Mouse (Mus musculus): Measurements from ENCODE around the gene Ntsr1. TPM values are rescaled to one million over a fixed set of nuclear protein-coding genes. Genes with fewer than 3 reads are reported as not detected.

Ntsr1 gene
- polyA plus RNA-seq, 1 experiment from 2014 or later: 0.04 TPM

- Histone ChIP-seq H3K4me2 (no peak overlapping the region), H3K36me3 (ENCODE audit: control insufficient read depth, insufficient read depth, low read length) (no peaks in the 10 kb centered on the region), H3K27me3 (ENCODE audit: control insufficient read depth, insufficient read depth, low read length) (no peaks in the 10 kb centered on the region), H3K9ac (ENCODE audit: low read length) (no peak overlapping the region), H3K4me1 (ENCODE audit: control insufficient read depth, insufficient read depth, low read length) (no peaks in the 10 kb centered on the region), H3K4me3 (ENCODE audit: low read depth, low read length) (no peak overlapping the region), H3K27ac (ENCODE audit: low read depth, low read length) (no peak overlapping the region), H3K9me3 (ENCODE audit: control insufficient read depth, low read length) (no peaks in the 10 kb centered on the region)
- no peak for DNase-seq (ENCODE audit: low spot score, missing footprints)
- 51% methylated on average over 5 of the region's 5 CpGs for WGBS
- no peak for ATAC-seq (ENCODE audit: low FRiP score)
Measured at GRCm38 (mm10) chr2:180563841-180564240, 64.1 kb downstream of the Ntsr1 start.

- no peaks in the 10 kb centered on the region for H3K9me3 ChIP-seq (ENCODE audit: control insufficient read depth, low read length)
- no peaks in the 10 kb centered on the region for H3K4me1 ChIP-seq (ENCODE audit: control insufficient read depth, insufficient read depth, low read length)
- H3K27ac ChIP-seq (ENCODE audit: low read depth, low read length): no peak overlapping the region
- DNase-seq (ENCODE audit: low spot score, missing footprints): peak; percentile 94
- no peak overlapping the region for H3K4me2 ChIP-seq
- 39% methylated on average over 13 of the region's 13 CpGs for WGBS
- ATAC-seq (ENCODE audit: low FRiP score): no peak
- no peak overlapping the region for H3K4me3 ChIP-seq (ENCODE audit: low read depth, low read length)
- H3K36me3 ChIP-seq (ENCODE audit: control insufficient read depth, insufficient read depth, low read length): no peaks in the 10 kb centered on the region
- no peaks in the 10 kb centered on the region for H3K27me3 ChIP-seq (ENCODE audit: control insufficient read depth, insufficient read depth, low read length)
- no peak overlapping the region for H3K9ac ChIP-seq (ENCODE audit: low read length)
Measured at GRCm38 (mm10) chr2:180566240-180566913, 66.6 kb downstream of the Ntsr1 start.

- Histone ChIP-seq H3K36me3 (ENCODE audit: control insufficient read depth, insufficient read depth, low read length) (no peaks in the 10 kb centered on the region), H3K27me3 (ENCODE audit: control insufficient read depth, insufficient read depth, low read length) (no peaks in the 10 kb centered on the region), H3K9ac (ENCODE audit: low read length) (no peak overlapping the region), H3K9me3 (ENCODE audit: control insufficient read depth, low read length) (no peaks in the 10 kb centered on the region), H3K27ac (ENCODE audit: low read depth, low read length) (no peak overlapping the region), H3K4me1 (ENCODE audit: control insufficient read depth, insufficient read depth, low read length) (no peaks in the 10 kb centered on the region), H3K4me3 (ENCODE audit: low read depth, low read length) (no peak overlapping the region), H3K4me2 (no peak overlapping the region)
- 64% methylated on average over 3 of the region's 3 CpGs for WGBS
- ATAC-seq (ENCODE audit: low FRiP score) (no peak), DNase-seq (ENCODE audit: low spot score, missing footprints) (no peak)
Measured at GRCm38 (mm10) chr2:180569028-180569643, 69.4 kb downstream of the Ntsr1 start.

- 34% methylated on average over 4 of the region's 4 CpGs for WGBS
- Histone ChIP-seq H3K36me3 (ENCODE audit: control insufficient read depth, insufficient read depth, low read length) (no peaks in the 10 kb centered on the region), H3K9me3 (ENCODE audit: control insufficient read depth, low read length) (no peaks in the 10 kb centered on the region), H3K9ac (ENCODE audit: low read length) (no peak overlapping the region), H3K4me2 (no peak overlapping the region), H3K4me3 (ENCODE audit: low read depth, low read length) (no peak overlapping the region), H3K27me3 (ENCODE audit: control insufficient read depth, insufficient read depth, low read length) (no peaks in the 10 kb centered on the region), H3K27ac (ENCODE audit: low read depth, low read length) (no peak overlapping the region), H3K4me1 (ENCODE audit: control insufficient read depth, insufficient read depth, low read length) (no peaks in the 10 kb centered on the region)
- ATAC-seq (ENCODE audit: low FRiP score): no peak
- DNase-seq (ENCODE audit: low spot score, missing footprints): no peak
Measured at GRCm38 (mm10) chr2:180576482-180576881, 76.7 kb downstream of the Ntsr1 start.

GRCm38 (mm10) chr2:180578686-180579085 is 78.9 kb downstream of the Ntsr1 start:
- Histone ChIP-seq H3K4me2 (no peak overlapping the region), H3K4me3 (ENCODE audit: low read depth, low read length) (no peak overlapping the region), H3K27ac (ENCODE audit: low read depth, low read length) (no peak overlapping the region), H3K9ac (ENCODE audit: low read length) (no peak overlapping the region), H3K36me3 (ENCODE audit: control insufficient read depth, insufficient read depth, low read length) (no peaks in the 10 kb centered on the region), H3K4me1 (ENCODE audit: control insufficient read depth, insufficient read depth, low read length) (peaks cover 6% of the 10 kb centered on the region), H3K27me3 (ENCODE audit: control insufficient read depth, insufficient read depth, low read length) (no peaks in the 10 kb centered on the region), H3K9me3 (ENCODE audit: control insufficient read depth, low read length) (no peaks in the 10 kb centered on the region)
- 8% methylated on average over 3 of the region's 3 CpGs for WGBS
- ATAC-seq (ENCODE audit: low FRiP score) (no peak), DNase-seq (ENCODE audit: low spot score, missing footprints) (peak; percentile 98)

GRCm38 (mm10) chr2:180581002-180581401 is 81.2 kb downstream of the Ntsr1 start, which contains the start of gene Mrgbp:
Gene Mrgbp, plus strand, starts transcription at chr2:180581304.
- H3K4me3 ChIP-seq (ENCODE audit: low read depth, low read length): no peak within 1 kb of the TSS
- 84% methylated on average over 3 of the region's 3 CpGs for WGBS
- H3K27ac ChIP-seq (ENCODE audit: low read depth, low read length): no peak within 1 kb of the TSS
- H3K4me2 ChIP-seq: no peak within 1 kb of the TSS
- H3K4me1 ChIP-seq (ENCODE audit: control insufficient read depth, insufficient read depth, low read length): peaks cover 11% of the 10 kb centered on the region
- no peak within 1 kb of the TSS for H3K9ac ChIP-seq (ENCODE audit: low read length)
- DNase-seq (ENCODE audit: low spot score, missing footprints): no peak
- no peak for ATAC-seq (ENCODE audit: low FRiP score)
- no peaks in the 10 kb centered on the region for H3K27me3 ChIP-seq (ENCODE audit: control insufficient read depth, insufficient read depth, low read length)
- H3K36me3 ChIP-seq (ENCODE audit: control insufficient read depth, insufficient read depth, low read length): peaks cover 9% of the 10 kb centered on the region
- no peaks in the 10 kb centered on the region for H3K9me3 ChIP-seq (ENCODE audit: control insufficient read depth, low read length)

GRCm38 (mm10) chr2:180582481-180583153 is 82.8 kb downstream of the Ntsr1 start:
- ATAC-seq (ENCODE audit: low FRiP score) (peak; percentile 86), DNase-seq (ENCODE audit: low spot score, missing footprints) (peak; percentile 100)

GRCm38 (mm10) chr2:180583154-180583507 is 83.4 kb downstream of the Ntsr1 start:
- Histone ChIP-seq H3K4me1 (ENCODE audit: control insufficient read depth, insufficient read depth, low read length) (peaks cover 11% of the 10 kb centered on the region), H3K9ac (ENCODE audit: low read length) (peak overlapping the region; percentile 95), H3K27ac (ENCODE audit: low read depth, low read length) (no peak overlapping the region; the same call in 1 of the 2 replicates), H3K36me3 (ENCODE audit: control insufficient read depth, insufficient read depth, low read length) (peaks cover 9% of the 10 kb centered on the region), H3K27me3 (ENCODE audit: control insufficient read depth, insufficient read depth, low read length) (no peaks in the 10 kb centered on the region), H3K9me3 (ENCODE audit: control insufficient read depth, low read length) (no peaks in the 10 kb centered on the region), H3K4me3 (ENCODE audit: low read depth, low read length) (peak overlapping the region; percentile 82), H3K4me2 (peak overlapping the region; percentile 87)
- 34% methylated on average over 7 of the region's 7 CpGs for WGBS
- ATAC-seq (ENCODE audit: low FRiP score): no peak
- no peak for DNase-seq (ENCODE audit: low spot score, missing footprints)

More at GRCm38 (mm10) chr2:180582481-180583153, 82.8 kb downstream of the Ntsr1 start:
- Histone ChIP-seq H3K4me2 (peak overlapping the region; percentile 87), H3K4me1 (ENCODE audit: control insufficient read depth, insufficient read depth, low read length) (peaks cover 11% of the 10 kb centered on the region), H3K27me3 (ENCODE audit: control insufficient read depth, insufficient read depth, low read length) (no peaks in the 10 kb centered on the region), H3K27ac (ENCODE audit: low read depth, low read length) (peak overlapping the region; percentile 53; the same call in 1 of the 2 replicates), H3K4me3 (ENCODE audit: low read depth, low read length) (peak overlapping the region; percentile 82), H3K9ac (ENCODE audit: low read length) (peak overlapping the region; percentile 95), H3K9me3 (ENCODE audit: control insufficient read depth, low read length) (no peaks in the 10 kb centered on the region), H3K36me3 (ENCODE audit: control insufficient read depth, insufficient read depth, low read length) (peaks cover 9% of the 10 kb centered on the region)
- WGBS: under 1% methylated on average over 56 of the region's 57 CpGs

- Histone ChIP-seq H3K4me2 (peak overlapping the region; percentile 72), H3K4me1 (ENCODE audit: control insufficient read depth, insufficient read depth, low read length) (peaks cover 14% of the 10 kb centered on the region), H3K27me3 (ENCODE audit: control insufficient read depth, insufficient read depth, low read length) (no peaks in the 10 kb centered on the region), H3K27ac (ENCODE audit: low read depth, low read length) (peak overlapping the region; percentile 71), H3K36me3 (ENCODE audit: control insufficient read depth, insufficient read depth, low read length) (peaks cover 17% of the 10 kb centered on the region), H3K9me3 (ENCODE audit: control insufficient read depth, low read length) (no peaks in the 10 kb centered on the region), H3K4me3 (ENCODE audit: low read depth, low read length) (peak overlapping the region; percentile 59), H3K9ac (ENCODE audit: low read length) (peak overlapping the region; percentile 71)
- no peak for DNase-seq (ENCODE audit: low spot score, missing footprints)
- WGBS: 50% methylated on average over 6 of the region's 6 CpGs
- peak; percentile 12 for ATAC-seq (ENCODE audit: low FRiP score)
Measured at GRCm38 (mm10) chr2:180588736-180589122, 89.0 kb downstream of the Ntsr1 start.

Measured in midbrain, embryonic 11.5 days (tissue).